Mouse (Mus musculus) frontal cortex, adult 2 months (tissue): ENCODE results near the gene Slc20a1. TPM values are rescaled to one million over a fixed set of nuclear protein-coding genes. Genes with fewer than 3 reads are reported as not detected.

Experiments
- DNase-seq, 2 experiments: peaks; one replicate each; pipeline ENCODE4 v3.0.0; 2022; ENCODE audit warnings: low spot score in 1 of 2; ENCODE audit errors: extremely low spot score in 1 of 2
- polyA plus RNA-seq: library from polyadenylated mRNA; depleted of rRNA; stranded (reverse); fragments of >200 nt; gene quantifications from 2 replicates; pipeline ENCODE4 v1.2.3, GENCODE M21; 2012

Gene Slc20a1
- polyA plus RNA-seq, 1 experiment, result 177 TPM

DNA sequence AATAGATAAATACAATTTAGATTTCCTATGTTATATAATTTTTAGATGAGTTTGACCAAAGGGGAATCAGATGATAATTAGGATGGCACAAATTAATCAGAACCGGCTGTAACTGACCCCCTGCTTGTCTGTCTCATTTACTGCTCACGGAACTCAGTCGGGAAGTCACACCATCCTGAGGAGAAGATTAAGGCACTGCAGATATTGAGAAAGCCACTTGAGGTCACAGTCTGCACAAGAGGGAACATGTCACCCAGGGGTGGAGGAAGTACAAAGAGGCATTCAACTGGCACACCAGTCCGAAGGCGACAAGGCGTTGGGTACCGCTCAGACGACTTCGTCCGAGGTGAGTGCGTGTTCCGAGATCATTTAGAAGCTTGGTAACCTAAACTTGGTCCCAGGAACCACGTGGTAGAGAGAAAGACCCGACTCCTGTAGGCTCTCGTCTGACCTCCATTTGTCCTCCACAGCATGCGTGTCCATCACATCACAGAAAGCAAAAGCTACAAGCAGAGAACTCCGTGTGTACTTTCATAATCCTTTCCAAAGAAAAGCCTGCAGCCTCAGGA, 26.8 kb downstream of the Slc20a1 start:
- no peak for DNase-seq

GRCm38 (mm10) chr2:129226296-129226851, 27.8 kb downstream of the Slc20a1 start:
- no peak for DNase-seq

GRCm38 (mm10) chr2:129227011-129227529, 28.5 kb downstream of the Slc20a1 start:
- DNase-seq, result no peak

DNA sequence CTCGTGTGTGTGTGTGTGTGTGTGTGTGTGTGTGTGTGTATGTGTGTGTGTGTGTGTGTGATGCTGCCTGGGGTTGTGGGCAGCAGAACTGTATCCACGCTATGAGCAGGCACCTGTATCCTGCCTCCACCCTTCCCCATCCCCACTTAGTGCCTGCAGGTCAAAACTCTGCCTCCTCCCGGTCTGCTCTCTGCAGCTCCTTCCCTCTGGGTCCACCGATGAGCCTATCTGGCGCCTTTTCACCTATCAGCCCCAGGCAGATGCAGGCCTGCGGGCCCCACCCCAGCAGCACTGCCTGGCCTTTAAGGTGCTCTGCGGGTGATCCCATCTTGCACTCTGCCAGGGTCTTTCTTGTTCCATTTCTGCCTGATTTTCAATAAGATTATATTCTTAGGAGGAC, 29.1 kb downstream of the Slc20a1 start:
- DNase-seq, result no peak

DNA sequence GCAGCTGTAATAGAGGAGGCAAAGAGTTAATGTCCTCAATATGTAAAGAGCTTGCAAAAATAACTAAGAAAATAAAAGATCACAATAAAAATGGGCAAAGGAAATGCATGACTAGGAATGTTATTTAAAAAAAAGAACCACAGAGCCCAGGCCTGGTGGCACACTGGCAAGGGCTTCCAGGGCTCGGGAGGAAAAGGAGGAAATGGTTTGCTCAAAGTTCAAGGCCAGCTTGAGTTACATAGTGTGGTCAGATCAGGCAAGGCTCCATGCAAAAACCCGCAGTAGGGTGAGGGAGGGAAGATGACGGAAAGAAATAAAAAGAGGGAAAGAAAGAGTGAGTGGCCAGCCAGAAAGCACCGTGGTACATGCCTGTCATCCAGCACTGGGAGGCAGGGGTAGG, 30.0 kb downstream of the Slc20a1 start:
- no peak for DNase-seq

DNA sequence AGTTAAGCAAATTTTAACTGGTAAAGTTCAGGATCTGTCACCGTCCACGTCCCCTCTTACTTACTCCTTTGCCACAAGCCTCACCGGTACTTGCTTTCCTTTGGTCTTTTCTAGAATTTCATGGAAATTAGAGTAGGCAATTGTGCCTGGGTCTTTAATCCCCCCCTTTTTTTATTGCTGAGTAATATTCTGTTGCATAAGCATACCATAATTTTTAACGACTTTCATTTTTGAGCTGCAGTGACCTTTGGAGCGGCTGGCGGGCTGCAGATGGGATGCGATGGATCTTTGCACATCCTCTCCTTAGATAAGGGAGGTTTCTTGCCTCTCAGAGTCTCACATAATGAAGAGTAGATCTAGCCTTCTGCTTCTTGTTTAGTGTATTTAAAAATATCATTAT, 30.8 kb downstream of the Slc20a1 start:
- DNase-seq, result no peak

GRCm38 (mm10) chr2:129232023-129232422, 33.5 kb downstream of the Slc20a1 start:
- DNase-seq, result peak; percentile 87 to 94

DNA sequence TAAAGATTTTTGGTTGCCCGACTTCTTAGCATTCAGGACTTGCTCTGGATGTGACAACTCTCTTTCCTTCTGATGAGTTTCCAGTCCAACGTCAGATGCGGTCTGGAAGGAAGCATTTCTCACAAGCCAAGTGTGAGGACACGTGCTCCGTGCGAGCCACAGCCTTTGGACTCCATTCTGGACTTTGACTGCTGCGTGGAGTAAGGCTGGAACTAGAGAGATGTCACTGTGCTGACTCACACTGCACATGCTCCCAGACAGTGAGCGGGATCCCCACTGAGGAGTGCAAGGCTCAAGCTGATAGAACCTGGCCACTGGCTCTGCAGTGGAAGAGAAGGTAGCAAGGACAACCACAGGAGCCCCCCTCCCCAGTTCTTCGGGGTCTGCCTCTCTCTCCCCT, 33.9 kb downstream of the Slc20a1 start:
- peak in 1 of 2 experiments; percentile 44 for DNase-seq

GRCm38 (mm10) chr2:129233218-129233617, 34.7 kb downstream of the Slc20a1 start:
- no peak for DNase-seq

GRCm38 (mm10) chr2:129233803-129234477, 35.4 kb downstream of the Slc20a1 start:
- no peak for DNase-seq

- no peak for DNase-seq
Measured at GRCm38 (mm10) chr2:129234731-129235130, 36.2 kb downstream of the Slc20a1 start.

DNA sequence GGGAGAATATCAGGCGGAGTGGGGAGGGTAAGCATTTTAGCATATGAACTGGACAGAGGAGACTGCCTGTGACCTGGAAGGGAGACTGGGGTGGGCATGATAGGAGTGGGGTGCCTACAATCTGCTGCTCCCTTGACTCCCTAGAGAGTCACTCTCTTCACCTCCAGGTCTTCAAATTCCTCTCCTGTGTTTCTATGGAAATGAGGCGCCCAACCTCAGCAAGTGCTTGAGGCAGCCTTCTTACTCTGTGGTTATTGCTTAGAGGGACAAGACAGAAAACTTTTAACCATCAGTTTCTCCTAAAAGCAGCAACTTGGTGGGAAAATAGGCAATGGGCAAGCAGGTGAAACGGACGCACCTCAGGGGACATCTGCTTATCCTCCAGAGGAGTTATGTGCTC, 38.0 kb downstream of the Slc20a1 start:
- no peak for DNase-seq

- peak; percentile 49 to 59 for DNase-seq
Measured at GRCm38 (mm10) chr2:129240726-129241432, 42.3 kb downstream of the Slc20a1 start.

DNA sequence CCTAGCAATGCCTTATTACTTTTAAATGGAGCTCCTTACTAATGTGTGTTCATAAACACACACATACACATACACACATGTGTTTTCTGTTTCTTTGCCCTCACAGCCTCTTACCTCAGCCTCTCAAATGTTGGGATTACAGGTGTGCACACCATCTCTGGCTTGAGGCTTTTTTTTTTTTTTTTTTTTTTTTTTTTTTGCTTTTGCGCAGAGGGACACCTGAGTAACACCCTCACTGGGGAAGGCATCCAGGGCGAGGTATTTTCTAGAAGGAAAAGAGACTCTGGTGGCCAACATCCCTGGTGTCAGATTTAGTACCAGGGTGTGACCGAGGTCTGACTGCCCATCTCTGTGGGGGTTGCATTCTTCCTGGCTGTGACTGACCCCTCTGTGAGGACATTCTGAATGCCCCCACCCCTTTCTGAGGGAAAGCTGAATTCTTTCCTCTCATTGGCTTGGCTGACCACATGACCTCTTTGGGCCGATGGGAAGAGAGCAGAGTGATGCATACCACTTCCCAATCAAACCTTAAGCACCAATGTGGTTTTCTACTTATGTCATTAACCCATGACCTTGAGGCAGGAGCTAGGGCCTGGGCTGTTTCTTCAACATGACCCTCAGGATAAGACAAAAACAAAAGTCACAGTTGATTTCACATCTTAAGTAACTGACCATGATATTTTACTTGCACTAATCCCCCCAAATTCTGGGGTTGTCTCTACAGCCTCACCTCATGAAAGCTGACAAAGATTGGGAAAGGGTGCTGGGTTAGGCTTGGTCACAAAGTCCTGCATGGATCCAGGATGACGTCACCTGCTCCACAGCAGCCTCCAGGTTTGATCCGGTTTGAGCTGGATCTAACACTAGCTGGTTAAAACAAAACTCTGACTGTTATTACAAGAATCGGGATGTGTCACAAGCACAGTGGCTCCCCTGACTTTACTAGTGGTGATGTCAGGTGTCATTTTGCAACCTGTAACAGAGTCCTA, 43.6 kb downstream of the Slc20a1 start:
- no peak for DNase-seq

GRCm38 (mm10) chr2:129243005-129243404, 44.4 kb downstream of the Slc20a1 start:
- no peak for DNase-seq

- DNase-seq, result peak in 1 of 2 experiments; percentile 48
Measured at GRCm38 (mm10) chr2:129243786-129244185, 45.2 kb downstream of the Slc20a1 start.

- DNase-seq, result no peak
Measured at GRCm38 (mm10) chr2:129244446-129245120, 46.0 kb downstream of the Slc20a1 start.

DNA sequence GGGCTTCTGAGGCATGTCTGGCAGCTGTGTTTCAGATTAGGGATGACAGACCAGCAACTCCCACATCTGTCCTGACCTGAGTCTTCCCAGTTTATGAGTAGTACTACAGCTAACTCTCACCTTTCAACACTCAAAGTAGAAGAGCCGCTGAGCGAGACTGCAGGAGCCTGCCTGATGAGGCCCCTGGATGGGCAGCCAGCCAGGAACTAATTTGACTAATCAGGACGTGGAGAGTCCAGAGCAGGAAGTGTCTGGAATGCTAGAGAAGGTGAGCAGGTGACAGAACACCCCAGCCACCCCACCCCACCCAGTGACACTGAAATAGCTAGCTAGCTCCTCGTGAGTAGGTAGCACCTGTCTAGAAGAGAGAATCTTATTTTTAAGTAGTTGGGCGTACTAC, 47.1 kb downstream of the Slc20a1 start:
- DNase-seq, result no peak

DNA sequence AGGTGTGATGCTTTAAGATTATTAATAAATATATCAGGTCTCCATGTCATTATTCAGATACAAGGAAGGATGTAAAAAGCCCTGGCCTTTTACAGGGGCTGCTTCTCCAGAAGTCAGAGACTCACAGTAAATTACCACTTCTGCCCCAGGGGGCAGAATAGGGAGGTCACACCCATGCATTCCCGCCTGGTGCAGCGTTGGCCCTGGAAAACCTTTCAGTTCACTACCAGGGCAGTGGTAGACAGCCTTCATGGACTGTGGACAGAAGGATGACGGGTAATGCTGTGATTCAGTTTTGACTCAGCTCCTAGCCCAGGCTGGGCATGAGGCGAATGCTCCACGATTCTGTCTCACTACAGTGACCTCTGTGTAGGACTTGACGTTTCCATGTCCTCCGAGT, 47.9 kb downstream of the Slc20a1 start:
- no peak for DNase-seq

- no peak for DNase-seq
Measured at GRCm38 (mm10) chr2:129246924-129247323, 48.4 kb downstream of the Slc20a1 start.
